Mouse (Mus musculus) CD4-positive helper T cell, adult 2 months (primary cell): ENCODE results near the gene Trim69.
A peak's percentile ranks its signal among the peaks of the same experiment; 100 is the strongest.

Experiments
- DNase-seq: peaks from one replicate; pipeline ENCODE4 v3.0.0-alpha.2; 2012; ENCODE audit warnings: low read depth, missing footprints, low spot score

The Trim69 gene

GRCm38 (mm10) chr2:122152850-122153249 lies 7.7 kb upstream of the Trim69 start:
- DNase-seq, result no peak

DNA sequence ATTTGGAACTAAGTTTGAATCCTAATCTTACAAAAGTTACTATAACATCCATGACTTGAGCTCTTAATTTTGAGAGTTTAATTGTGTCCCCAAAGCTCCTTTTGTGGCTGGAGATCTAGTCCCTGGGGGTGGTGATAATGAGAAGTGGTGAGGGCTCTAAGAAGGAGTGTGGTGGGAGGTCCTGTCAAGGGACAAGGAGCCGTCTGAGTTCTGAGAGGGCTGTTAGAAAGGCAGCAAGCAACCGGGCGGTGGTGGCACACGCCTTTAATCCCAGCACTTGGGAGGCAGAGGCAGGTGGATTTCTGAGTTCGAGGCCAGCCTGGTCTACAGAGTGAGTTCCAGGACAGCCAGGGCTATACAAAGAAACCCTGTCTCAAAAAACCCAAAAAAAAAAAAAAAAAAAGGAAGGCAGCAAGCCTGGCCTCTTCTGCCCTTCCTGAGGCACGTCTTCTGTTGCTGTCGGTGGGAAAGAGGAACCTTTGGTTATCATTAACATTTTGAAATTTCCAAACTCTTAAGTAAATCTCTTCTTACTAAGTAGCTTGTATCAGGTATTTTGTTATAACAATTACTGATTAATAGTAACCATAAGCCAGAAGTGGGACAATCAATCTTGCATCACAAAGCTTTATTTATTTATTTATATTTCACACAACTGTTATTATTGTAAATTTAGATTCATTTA lies 6.7 kb upstream of the Trim69 start:
- no peak for DNase-seq

GRCm38 (mm10) chr2:122154479-122154878 lies 6.0 kb upstream of the Trim69 start:
- DNase-seq, result no peak

DNA sequence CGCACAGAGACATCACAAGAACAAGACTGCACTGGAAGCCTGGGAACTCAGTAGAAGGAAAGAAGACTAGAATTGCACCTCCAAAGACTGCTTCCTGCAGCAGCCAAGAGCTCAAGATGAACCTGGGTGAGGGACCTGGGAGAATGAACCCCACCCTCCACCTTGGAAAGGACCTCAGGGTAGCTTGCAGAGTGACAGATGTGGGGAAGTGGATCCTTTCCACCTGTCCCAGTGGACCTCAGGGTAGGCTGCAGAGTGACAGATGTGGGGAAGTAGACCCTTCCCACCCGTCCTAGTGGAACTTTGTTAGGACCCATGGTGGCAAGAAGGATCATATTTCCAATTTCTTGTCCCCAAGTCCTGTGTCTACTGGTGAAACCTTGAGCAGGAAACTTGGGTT lies 5.2 kb upstream of the Trim69 start:
- DNase-seq, result no peak

- DNase-seq, result no peak
Measured at GRCm38 (mm10) chr2:122156051-122156700, 4.3 kb upstream of the Trim69 start.

GRCm38 (mm10) chr2:122157561-122157960 lies 2.9 kb upstream of the Trim69 start:
- no peak for DNase-seq

DNA sequence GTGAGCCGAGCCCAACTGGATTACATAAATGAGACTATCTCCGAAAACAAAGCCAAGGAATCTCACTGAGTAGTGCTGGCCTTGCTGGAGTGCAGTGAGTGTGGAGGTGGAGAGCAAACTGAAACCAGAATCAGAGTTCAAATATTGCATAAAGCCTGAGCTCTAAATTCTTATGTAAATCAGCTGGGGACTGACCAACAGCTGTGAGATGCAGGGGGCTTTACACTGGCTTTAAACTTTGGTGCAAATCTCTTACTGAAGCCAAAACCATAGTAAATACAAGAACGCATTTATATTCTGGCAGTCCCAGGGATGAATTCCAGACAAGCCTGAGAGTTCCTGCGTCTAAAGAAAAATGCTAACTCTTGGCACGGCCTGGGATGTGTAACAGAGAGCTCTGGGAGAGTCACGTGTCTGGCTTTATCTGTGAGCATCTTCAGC lies 2.1 kb upstream of the Trim69 start:
- DNase-seq, result no peak

- DNase-seq, result no peak
Measured at GRCm38 (mm10) chr2:122159667-122160066, 833 bp upstream of the Trim69 start.

DNA sequence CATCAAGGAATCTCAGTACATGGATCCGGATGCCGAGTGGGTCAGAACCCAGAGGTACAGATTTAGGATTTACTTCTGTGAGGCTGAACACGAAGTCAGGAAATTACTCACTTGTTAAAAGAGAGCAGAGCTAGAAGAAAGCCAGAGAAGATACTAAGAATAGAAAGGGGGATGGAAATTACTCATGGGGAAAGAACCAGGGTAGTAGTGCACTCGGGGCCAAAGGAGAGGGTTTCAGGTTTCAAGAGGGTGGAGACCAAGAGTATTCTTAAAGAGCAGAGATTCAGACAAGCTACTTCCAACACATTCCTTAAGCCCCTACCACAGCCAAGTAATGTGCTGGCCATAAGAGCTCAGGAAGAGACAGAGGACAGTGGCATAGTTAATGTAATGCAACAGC lies 1.0 kb downstream of the Trim69 start:
- no peak for DNase-seq

- DNase-seq, result no peak
Measured at GRCm38 (mm10) chr2:122162529-122162928, 2.0 kb downstream of the Trim69 start.

DNA sequence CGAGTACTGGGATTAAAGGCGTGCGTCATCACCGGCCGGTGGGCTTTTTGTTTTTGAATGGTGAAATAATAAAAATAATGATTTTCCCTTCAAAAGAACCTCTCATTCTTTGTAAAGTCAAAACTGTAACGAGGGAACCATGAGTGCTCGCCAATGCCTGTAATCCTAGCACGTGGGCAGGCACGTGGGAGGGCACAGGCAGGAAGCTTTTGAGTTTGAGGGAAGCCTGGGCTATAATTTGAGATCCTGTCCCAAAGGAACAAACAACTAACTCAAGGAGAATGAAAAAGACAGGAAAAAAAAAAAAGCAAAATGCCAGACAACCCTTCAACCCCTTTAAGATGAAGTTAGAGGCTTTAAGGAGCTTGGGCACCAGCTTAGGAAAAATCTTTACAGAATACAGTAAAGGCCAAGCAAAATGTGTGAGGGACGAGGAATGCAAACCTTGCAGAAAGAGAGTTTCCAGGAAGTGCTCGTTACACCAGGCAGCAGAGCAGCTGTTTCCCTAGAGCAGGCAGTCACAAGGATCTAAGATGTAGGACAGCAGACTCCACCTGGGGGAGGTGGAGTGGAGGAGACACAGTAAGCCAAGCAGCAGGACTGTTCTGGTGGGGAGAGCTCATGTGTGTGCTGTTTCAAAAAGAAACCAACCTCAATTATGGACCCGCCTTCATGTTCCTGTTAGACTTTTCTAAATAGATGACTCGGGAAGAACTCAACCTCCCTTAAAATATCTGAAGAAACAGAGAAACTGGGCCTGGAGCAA lies 3.1 kb downstream of the Trim69 start:
- peak; percentile 43 for DNase-seq

DNA sequence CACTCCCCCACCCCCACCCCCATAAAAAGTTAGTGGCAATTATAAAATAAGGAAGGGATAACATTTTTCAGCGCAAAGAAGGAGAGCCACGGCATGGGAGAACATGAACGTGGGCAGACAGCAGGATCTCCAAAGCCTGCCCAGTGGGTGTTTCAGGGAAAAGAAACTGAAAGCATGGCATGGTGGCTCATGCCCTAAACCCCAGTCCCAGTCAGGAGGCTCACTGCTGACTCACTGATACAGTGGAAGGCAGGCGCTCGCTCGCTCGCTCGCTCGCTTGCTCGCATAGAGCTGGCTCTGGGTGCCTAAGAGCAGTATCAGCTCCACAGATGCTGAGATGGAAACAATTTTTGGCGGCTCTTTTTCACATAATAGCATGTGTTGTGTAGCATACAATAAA lies 3.8 kb downstream of the Trim69 start:
- peak; percentile 79 for DNase-seq

DNA sequence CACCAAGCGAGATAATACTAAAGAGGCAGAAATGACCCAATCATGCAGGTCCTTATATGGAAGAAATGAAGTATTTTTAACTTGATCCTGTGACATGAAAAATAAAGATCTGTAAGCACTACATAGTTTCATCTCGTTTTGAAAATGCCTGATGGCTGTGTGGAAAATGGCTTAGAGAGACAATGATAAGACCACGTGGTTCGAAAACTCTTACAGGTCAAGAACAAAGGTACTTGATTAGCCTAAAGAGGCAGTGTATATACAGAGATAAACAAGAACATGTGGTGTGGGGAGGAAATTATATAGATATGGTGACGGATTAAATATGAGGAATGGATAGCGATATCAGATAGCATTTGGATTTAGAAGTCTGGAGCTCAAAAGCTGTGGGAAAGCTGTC lies 10.8 kb downstream of the Trim69 start:
- no peak for DNase-seq

DNA sequence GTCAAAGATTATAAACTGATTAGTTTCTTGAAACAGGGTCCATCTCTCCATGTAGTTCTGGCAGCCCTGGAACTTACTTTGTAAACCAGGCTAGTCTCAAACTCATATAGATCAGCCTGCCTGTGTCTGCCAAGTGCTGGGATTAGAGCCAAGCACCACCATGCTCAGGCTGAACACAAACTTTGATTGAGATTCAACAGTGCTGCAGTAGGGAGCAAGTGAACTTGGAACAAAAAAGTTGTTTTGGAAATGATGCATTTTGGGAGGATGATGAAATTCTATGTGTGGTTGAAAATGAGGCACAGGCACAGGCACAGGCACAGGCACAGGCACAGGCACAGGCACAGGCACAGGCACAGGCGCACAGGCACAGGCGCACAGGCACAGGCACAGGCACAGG lies 11.7 kb downstream of the Trim69 start:
- no peak for DNase-seq

GRCm38 (mm10) chr2:122180051-122180822 lies 19.7 kb downstream of the Trim69 start:
- DNase-seq, result peak; percentile 79

- no peak for DNase-seq
Measured at GRCm38 (mm10) chr2:122185086-122185485, 24.6 kb downstream of the Trim69 start.

GRCm38 (mm10) chr2:122186106-122186505 lies 25.6 kb downstream of the Trim69 start, which contains the start of the genes Patl2 and Terb2:
TSS of gene Patl2 (minus strand) at chr2:122186189.
TSS of gene Terb2 (plus strand) at chr2:122186272.
- DNase-seq, result no peak

GRCm38 (mm10) chr2:122186751-122187150 lies 26.3 kb downstream of the Trim69 start:
- DNase-seq, result no peak

GRCm38 (mm10) chr2:122191849-122192248 lies 31.3 kb downstream of the Trim69 start:
- no peak for DNase-seq

DNA sequence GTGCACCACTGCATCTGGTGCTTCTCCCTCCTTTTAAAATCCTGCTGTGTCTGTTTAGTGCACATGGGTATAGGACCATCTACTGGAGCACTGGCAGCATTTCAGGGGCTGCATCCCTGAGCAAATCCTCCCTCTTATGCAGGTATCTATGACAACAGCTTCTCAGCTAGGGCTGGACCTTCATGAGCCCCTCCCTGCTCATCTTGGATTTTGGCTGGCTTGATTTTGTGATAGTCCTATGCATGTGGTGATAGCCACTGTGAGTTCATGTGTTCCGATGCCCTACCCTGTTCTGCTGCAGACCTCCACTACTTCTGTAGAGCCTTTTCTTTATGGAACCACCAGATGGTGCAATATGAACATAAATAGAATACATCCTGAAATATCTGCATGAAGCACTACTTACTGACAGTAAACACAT lies 34.0 kb downstream of the Trim69 start:
- DNase-seq, result peak; percentile 56

DNA sequence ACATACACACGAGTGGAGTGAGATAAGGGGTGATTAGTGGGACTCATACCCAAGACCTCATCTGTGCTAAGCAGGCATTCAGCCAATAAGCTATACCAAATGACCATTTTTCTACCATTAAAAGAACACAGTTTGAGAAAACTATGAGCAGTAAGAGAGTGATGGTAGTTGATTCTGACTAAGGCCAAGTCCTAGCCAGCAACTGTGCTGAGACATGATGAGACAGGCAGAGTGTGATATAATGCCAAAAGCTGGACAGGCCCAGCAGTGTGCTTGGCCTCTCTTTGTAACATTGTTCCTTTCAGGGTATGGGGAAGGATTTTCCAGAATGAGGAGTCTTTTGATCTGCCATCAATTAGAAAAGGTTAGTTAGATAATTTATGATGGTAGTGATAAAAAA lies 41.0 kb downstream of the Trim69 start:
- no peak for DNase-seq
